Mouse (Mus musculus) hindbrain, embryonic 11.5 days (tissue): ENCODE measurements at regions not wholly inside any gene's neighbourhood (a gene's known extent, or its start where the extent isn't known, plus 50 kb on each side); places are given as distances from the start of the nearest gene placed in this dataset.

Experiments
- ATAC-seq: fragments of 200-750 bp; cut with Nextera tagmentation; 2 replicates; pipeline ENCODE4 v1.8.0; 2017; ENCODE audit warnings: mild to moderate bottlenecking, moderate TSS enrichment, moderate library complexity; ENCODE audit not compliant: low FRiP score
- DNase-seq: peaks from one replicate; pipeline ENCODE4 v3.0.0-alpha.2; 2015; ENCODE audit warnings: low spot score
- H3K27ac ChIP-seq: fragments of 300-500 bp; sonication (generic); 2 replicates; pipeline ENCODE4 v1.5.1; 2014; ENCODE audit warnings: mild to moderate bottlenecking, low read depth, low read length
- H3K27me3 ChIP-seq: fragments of 300-500 bp; sonication (generic); 2 replicates; pipeline ENCODE4 v1.6.1; 2014; ENCODE audit warnings: mild to moderate bottlenecking, low read length, moderate library complexity, mixed read lengths; ENCODE audit not compliant: control insufficient read depth, insufficient read depth
- H3K36me3 ChIP-seq: fragments of 300-500 bp; sonication (generic); 2 replicates; pipeline ENCODE4 v1.6.1; 2014; ENCODE audit warnings: mild to moderate bottlenecking, low read length, moderate library complexity, mixed read lengths; ENCODE audit not compliant: control insufficient read depth, insufficient read depth
- H3K4me1 ChIP-seq: fragments of 300-500 bp; sonication (generic); replicated peaks from 2 replicates; pipeline ENCODE4 v1.6.1; 2014; ENCODE audit warnings: low read length, mixed read lengths; ENCODE audit not compliant: control insufficient read depth, insufficient read depth
- H3K4me2 ChIP-seq: fragments of 300-500 bp; sonication (generic); replicated peaks from 2 replicates; pipeline ENCODE4 v1.6.1; 2014; ENCODE audit warnings: mild to moderate bottlenecking, low read depth, low read length
- H3K4me3 ChIP-seq: fragments of 300-500 bp; sonication (generic); 2 replicates; pipeline ENCODE4 v1.5.1; 2014; ENCODE audit warnings: low read depth, low read length
- H3K9ac ChIP-seq: fragments of 300-500 bp; sonication (generic); 2 replicates; pipeline ENCODE4 v1.6.1; 2014; ENCODE audit warnings: low read depth, low read length
- H3K9me3 ChIP-seq: fragments of 300-500 bp; sonication (generic); 2 replicates; pipeline ENCODE4 v1.6.1; 2016; ENCODE audit warnings: low read length; ENCODE audit not compliant: control insufficient read depth
- WGBS: fragments of 180-500 bp; shearing (Covaris S2); extraction: QIAGEN DNeasy Blood & Tissue Kit; methylation state at CpG from one replicate; pipeline ENCODE4 v1.1.7; 2014; 5-methylcytosine and 5-hydroxymethylcytosine counted together

GRCm38 (mm10) chr9:61284201-61285021 lies 87.8 kb upstream of the Tle3 start:
- Histone ChIP-seq H3K27me3 (peaks cover 4% of the 10 kb centered on the region; the same call in 1 of the 2 replicates), H3K27ac (no peak overlapping the region), H3K4me1 (no peaks in the 10 kb centered on the region), H3K9me3 (no peaks in the 10 kb centered on the region), H3K4me3 (no peak overlapping the region), H3K4me2 (no peak overlapping the region), H3K9ac (no peak overlapping the region), H3K36me3 (no peaks in the 10 kb centered on the region)
- no peak for DNase-seq
- WGBS, result 94% methylated on average over 8 of the region's 8 CpGs
- ATAC-seq, result no peak

- no peaks in the 10 kb centered on the region for H3K36me3 ChIP-seq
- DNase-seq (no peak), ATAC-seq (no peak)
- H3K9me3 ChIP-seq, result no peaks in the 10 kb centered on the region
- H3K4me1 ChIP-seq, result no peaks in the 10 kb centered on the region
- H3K27me3 ChIP-seq, result no peaks in the 10 kb centered on the region
- H3K9ac ChIP-seq, result no peak overlapping the region
- no peak overlapping the region for H3K4me3 ChIP-seq
- no peak overlapping the region for H3K27ac ChIP-seq
- WGBS, result 89% methylated on average over 4 of the region's 4 CpGs
- H3K4me2 ChIP-seq, result no peak overlapping the region
These were observed 85.6 kb upstream of the Tle3 start for GRCm38 (mm10) chr9:61286561-61286960.

- Histone ChIP-seq H3K9ac (no peak overlapping the region), H3K4me2 (no peak overlapping the region), H3K27me3 (no peaks in the 10 kb centered on the region), H3K36me3 (no peaks in the 10 kb centered on the region), H3K4me1 (peaks cover 9% of the 10 kb centered on the region), H3K27ac (no peak overlapping the region), H3K4me3 (no peak overlapping the region), H3K9me3 (no peaks in the 10 kb centered on the region)
- 43% methylated on average over 12 of the region's 12 CpGs for WGBS
- ATAC-seq (no peak), DNase-seq (no peak)
These were observed 83.0 kb upstream of the Tle3 start for GRCm38 (mm10) chr9:61289117-61289516.

GRCm38 (mm10) chr9:61289713-61290112 lies 82.5 kb upstream of the Tle3 start:
- 55% methylated on average over 6 of the region's 6 CpGs for WGBS
- H3K4me3 ChIP-seq, result no peak overlapping the region
- ATAC-seq (no peak), DNase-seq (no peak)
- no peak overlapping the region for H3K27ac ChIP-seq
- no peaks in the 10 kb centered on the region for H3K36me3 ChIP-seq
- no peak overlapping the region for H3K9ac ChIP-seq
- no peaks in the 10 kb centered on the region for H3K9me3 ChIP-seq
- H3K27me3 ChIP-seq, result no peaks in the 10 kb centered on the region
- peaks cover 9% of the 10 kb centered on the region for H3K4me1 ChIP-seq
- H3K4me2 ChIP-seq, result no peak overlapping the region

GRCm38 (mm10) chr9:61291646-61292045 lies 80.5 kb upstream of the Tle3 start:
- ATAC-seq, result no peak
- H3K27me3 ChIP-seq, result no peaks in the 10 kb centered on the region

GRCm38 (mm10) chr9:61292501-61292900 lies 79.7 kb upstream of the Tle3 start:
- Histone ChIP-seq H3K27ac (no peak overlapping the region), H3K36me3 (no peaks in the 10 kb centered on the region), H3K4me2 (no peak overlapping the region), H3K4me1 (peaks cover 9% of the 10 kb centered on the region), H3K9ac (no peak overlapping the region), H3K27me3 (no peaks in the 10 kb centered on the region), H3K4me3 (no peak overlapping the region), H3K9me3 (no peaks in the 10 kb centered on the region)
- DNase-seq, result no peak
- ATAC-seq, result no peak
- WGBS, result 58% methylated on average over 3 of the region's 3 CpGs

More at GRCm38 (mm10) chr9:61291646-61292045, 80.5 kb upstream of the Tle3 start:
- Histone ChIP-seq H3K4me3 (no peak overlapping the region), H3K4me2 (no peak overlapping the region), H3K36me3 (no peaks in the 10 kb centered on the region), H3K9me3 (no peaks in the 10 kb centered on the region), H3K9ac (no peak overlapping the region), H3K27ac (no peak overlapping the region), H3K4me1 (peaks cover 9% of the 10 kb centered on the region)
- DNase-seq, result no peak
- 55% methylated on average over 1 of the region's 1 CpGs for WGBS

GRCm38 (mm10) chr9:61293223-61293985 lies 78.8 kb upstream of the Tle3 start:
- Histone ChIP-seq H3K36me3 (no peaks in the 10 kb centered on the region), H3K27ac (no peak overlapping the region), H3K9me3 (no peaks in the 10 kb centered on the region), H3K9ac (no peak overlapping the region), H3K4me2 (no peak overlapping the region), H3K4me1 (peaks cover 9% of the 10 kb centered on the region), H3K4me3 (no peak overlapping the region), H3K27me3 (no peaks in the 10 kb centered on the region)
- peak; percentile 40 for DNase-seq
- 17% methylated on average over 11 of the region's 11 CpGs for WGBS
- no peak for ATAC-seq

GRCm38 (mm10) chr9:61295001-61295400 lies 77.2 kb upstream of the Tle3 start:
- WGBS, result 85% methylated on average over 5 of the region's 5 CpGs
- H3K4me2 ChIP-seq, result no peak overlapping the region
- peaks cover 9% of the 10 kb centered on the region for H3K4me1 ChIP-seq
- no peaks in the 10 kb centered on the region for H3K9me3 ChIP-seq
- ATAC-seq, result no peak
- no peak for DNase-seq
- no peak overlapping the region for H3K9ac ChIP-seq
- H3K36me3 ChIP-seq, result no peaks in the 10 kb centered on the region
- H3K4me3 ChIP-seq, result no peak overlapping the region
- no peak overlapping the region for H3K27ac ChIP-seq
- no peaks in the 10 kb centered on the region for H3K27me3 ChIP-seq
